Mouse (Mus musculus) stomach, postnatal 0 days (tissue): ENCODE measurements at regions not wholly inside any gene's neighbourhood (a gene's known extent, or its start where the extent isn't known, plus 50 kb on each side); places are given as distances from the start of the nearest gene placed in this dataset.

Source experiments
- ATAC-seq: fragments of 200-750 bp; cut with Nextera tagmentation; 2 replicates; pipeline ENCODE4 v1.8.0; 2017; ENCODE audit not compliant: low FRiP score, low TSS enrichment
- DNase-seq: peaks from one replicate; pipeline ENCODE4 v3.0.0-alpha.2; 2016; ENCODE audit warnings: low spot score
- H3K27ac ChIP-seq: fragments of 300-500 bp; sonication (generic); replicated peaks from 2 replicates; pipeline ENCODE4 v1.5.1; 2014; ENCODE audit warnings: mild to moderate bottlenecking, control low read depth
- H3K27me3 ChIP-seq: fragments of 300-500 bp; sonication (generic); 2 replicates; pipeline ENCODE4 v1.6.1; 2014; ENCODE audit warnings: low read length; ENCODE audit not compliant: control insufficient read depth, insufficient read depth
- H3K36me3 ChIP-seq: fragments of 300-500 bp; sonication (generic); 2 replicates; pipeline ENCODE4 v1.6.1; 2014; ENCODE audit warnings: low read length, mixed read lengths; ENCODE audit not compliant: control insufficient read depth, insufficient read depth
- H3K4me1 ChIP-seq: fragments of 300-500 bp; sonication (generic); replicated peaks from 2 replicates; pipeline ENCODE4 v1.6.1; 2014; ENCODE audit warnings: antibody characterized with exemption; ENCODE audit not compliant: control insufficient read depth, insufficient read depth
- H3K4me2 ChIP-seq: fragments of 300-500 bp; sonication (generic); replicated peaks from 2 replicates; pipeline ENCODE4 v1.6.1; 2014; ENCODE audit warnings: low read depth, mild to moderate bottlenecking, control low read depth, moderate library complexity
- H3K4me3 ChIP-seq: fragments of 300-500 bp; sonication (generic); 2 replicates; pipeline ENCODE4 v1.5.1; 2014; ENCODE audit warnings: low read depth, low read length, control low read depth
- H3K9ac ChIP-seq: fragments of 300-500 bp; sonication (generic); 2 replicates; pipeline ENCODE4 v1.6.1; 2014; ENCODE audit warnings: mild to moderate bottlenecking, low read length, control low read depth, mixed read lengths
- H3K9me3 ChIP-seq: fragments of 300-500 bp; sonication (generic); 2 replicates; pipeline ENCODE4 v1.6.1; 2016; ENCODE audit warnings: low read length; ENCODE audit not compliant: control insufficient read depth
- CTCF ChIP-seq: IDR thresholded peaks from 2 replicates; pipeline ENCODE4 v1.5.1; 2016; ENCODE audit warnings: antibody characterized with exemption, low read depth, mild to moderate bottlenecking, moderate library complexity
- EP300 ChIP-seq: optimal IDR thresholded peaks from 2 replicates; pipeline ENCODE3; 2016; ENCODE audit warnings: antibody characterized with exemption
- WGBS: fragments of 180-500 bp; shearing (Covaris S2); extraction: QIAGEN DNeasy Blood & Tissue Kit; methylation state at CpG from one replicate; pipeline ENCODE4 v1.1.7; 2014; 5-methylcytosine and 5-hydroxymethylcytosine counted together

DNA sequence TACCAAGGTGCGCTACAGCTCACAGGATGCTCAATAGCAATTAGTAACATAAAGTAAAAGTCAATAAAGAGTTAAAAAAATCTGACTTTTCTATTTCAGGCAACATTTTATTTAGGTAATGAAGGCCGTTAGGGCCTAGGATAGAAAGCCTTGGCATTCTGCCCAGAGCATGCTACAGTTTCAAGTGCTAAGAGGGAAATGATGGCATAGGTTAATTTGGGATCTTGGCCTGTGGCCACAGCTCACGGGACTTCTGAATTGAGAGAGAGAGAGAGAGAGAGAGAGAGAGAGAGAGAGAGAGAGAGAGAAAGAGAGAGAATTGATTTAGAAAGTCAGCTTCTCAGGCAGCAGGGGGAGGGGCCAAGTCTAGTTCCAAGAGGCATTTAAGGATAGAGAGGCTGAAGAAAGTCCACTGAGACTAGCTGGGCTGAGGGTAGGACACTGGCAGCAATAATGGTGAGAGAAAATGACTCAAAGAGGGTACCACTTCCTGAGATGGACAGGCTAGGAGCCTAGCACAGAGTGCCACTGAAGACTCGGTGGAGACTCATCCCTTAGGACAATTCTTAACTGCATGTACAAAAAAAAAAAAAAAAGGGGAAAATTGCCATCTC lies 52.6 kb upstream of the Klf14 start:
- Histone ChIP-seq H3K9ac (no peak overlapping the region), H3K27me3 (no peaks in the 10 kb centered on the region), H3K4me2 (no peak overlapping the region), H3K4me3 (no peak overlapping the region), H3K27ac (no peak overlapping the region), H3K9me3 (no peaks in the 10 kb centered on the region), H3K4me1 (no peaks in the 10 kb centered on the region), H3K36me3 (no peaks in the 10 kb centered on the region)
- ATAC-seq (peak; percentile 32; the same call in 1 of the 2 replicates), DNase-seq (peak; percentile 50)
- TF ChIP-seq CTCF (no peak), EP300 (no peak)
- 26% methylated on average over 4 of the region's 4 CpGs for WGBS

DNA sequence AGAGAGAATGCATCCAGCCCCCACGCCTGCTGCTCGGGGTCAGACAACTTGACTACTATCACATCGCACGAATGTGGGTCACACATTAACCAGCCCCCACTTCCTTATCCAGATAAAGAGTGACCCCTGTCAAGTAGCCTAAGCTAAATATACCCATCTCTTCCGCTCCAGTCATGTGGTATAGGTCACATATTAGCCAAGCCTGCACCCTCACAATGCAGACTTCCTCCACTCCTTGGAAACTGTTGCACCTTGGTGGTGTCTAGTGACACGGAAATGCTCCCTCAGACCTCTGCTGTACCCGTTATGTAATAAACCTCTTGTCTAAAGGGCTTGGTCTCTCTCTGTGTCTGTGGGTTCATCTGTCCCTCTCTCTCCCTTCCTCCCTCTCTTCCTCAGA lies 57.7 kb upstream of the Klf14 start:
- Histone ChIP-seq H3K27me3 (no peaks in the 10 kb centered on the region), H3K36me3 (no peaks in the 10 kb centered on the region), H3K9ac (no peak overlapping the region), H3K9me3 (no peaks in the 10 kb centered on the region), H3K4me2 (no peak overlapping the region), H3K27ac (no peak overlapping the region), H3K4me1 (no peaks in the 10 kb centered on the region), H3K4me3 (no peak overlapping the region)
- DNase-seq = no peak
- WGBS = 55% methylated on average over 7 of the region's 7 CpGs
- TF ChIP-seq EP300 = no peak
- no peak for TF ChIP-seq CTCF
- ATAC-seq = no peak

DNA sequence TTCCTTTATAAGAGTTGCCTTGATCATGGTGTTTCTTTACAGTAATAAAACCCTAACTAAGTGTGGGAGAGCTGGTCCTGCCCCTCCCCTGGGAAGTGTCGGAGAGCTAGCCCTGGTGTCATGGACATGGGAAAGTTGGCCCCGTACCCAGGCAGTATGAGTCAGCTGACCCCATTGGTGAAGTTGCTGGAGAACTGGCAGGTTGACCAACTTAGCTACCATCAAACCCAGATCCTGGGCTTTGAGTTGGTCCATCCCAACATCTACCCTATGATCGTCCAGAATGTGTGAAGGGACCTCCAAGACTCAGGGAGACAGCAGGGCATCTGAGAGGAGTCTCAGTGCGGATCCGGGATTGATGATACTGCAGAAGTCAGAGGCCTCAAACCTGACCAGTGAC lies 62.9 kb upstream of the Klf14 start:
- WGBS = 92% methylated on average over 5 of the region's 5 CpGs
- no peak overlapping the region for H3K9ac ChIP-seq
- ATAC-seq = no peak
- no peak overlapping the region for H3K4me2 ChIP-seq
- H3K27ac ChIP-seq = no peak overlapping the region
- no peaks in the 10 kb centered on the region for H3K36me3 ChIP-seq
- H3K27me3 ChIP-seq = no peaks in the 10 kb centered on the region
- no peak overlapping the region for H3K4me3 ChIP-seq
- no peaks in the 10 kb centered on the region for H3K9me3 ChIP-seq
- DNase-seq = no peak
- no peaks in the 10 kb centered on the region for H3K4me1 ChIP-seq
- TF ChIP-seq CTCF (no peak), EP300 (no peak)

DNA sequence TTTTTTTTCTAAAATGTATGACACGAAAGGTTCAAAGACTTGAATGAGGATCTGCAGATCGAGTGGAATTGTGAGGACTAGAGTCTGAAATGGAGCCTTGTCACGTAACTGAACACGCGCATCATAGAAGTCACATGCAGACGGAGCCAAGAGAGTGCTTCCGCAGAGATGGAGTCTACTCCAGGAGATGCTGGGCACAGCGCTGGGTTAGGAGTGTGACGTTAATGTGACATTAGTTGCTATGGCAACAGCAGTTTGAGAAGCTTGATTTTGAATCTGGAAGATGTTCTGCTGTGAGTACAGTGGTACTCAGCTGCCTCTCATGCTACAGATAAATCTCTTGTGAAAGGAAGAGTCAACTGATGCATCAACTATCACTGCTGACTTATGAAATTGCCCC lies 70.9 kb upstream of the Klf14 start:
- H3K4me3 ChIP-seq = no peak overlapping the region
- H3K4me1 ChIP-seq = no peaks in the 10 kb centered on the region
- DNase-seq (no peak), ATAC-seq (no peak)
- no peaks in the 10 kb centered on the region for H3K27me3 ChIP-seq
- no peaks in the 10 kb centered on the region for H3K36me3 ChIP-seq
- H3K4me2 ChIP-seq = no peak overlapping the region
- H3K9ac ChIP-seq = no peak overlapping the region
- H3K27ac ChIP-seq = no peak overlapping the region
- WGBS = 82% methylated on average over 9 of the region's 9 CpGs
- TF ChIP-seq CTCF = no peak
- no peak for TF ChIP-seq EP300
- no peaks in the 10 kb centered on the region for H3K9me3 ChIP-seq

DNA sequence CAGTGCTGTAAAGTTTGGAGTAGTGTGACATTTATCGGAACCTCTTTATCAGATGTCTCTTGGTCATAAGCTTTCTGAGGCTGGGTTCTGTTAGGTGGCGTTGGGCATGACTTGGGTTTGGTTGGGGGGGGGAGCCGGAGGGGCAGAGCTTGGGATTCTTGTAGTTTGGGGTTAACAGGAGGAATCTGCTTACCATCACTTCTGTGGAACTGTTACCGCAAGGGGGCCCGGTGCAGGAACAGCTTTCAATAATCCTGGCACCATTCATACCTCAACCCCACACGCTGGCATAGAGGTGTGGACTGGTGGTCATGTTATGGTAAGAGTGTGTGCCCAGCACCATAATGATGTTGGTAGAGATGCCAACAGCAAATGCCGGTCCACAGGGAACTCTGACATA lies 72.1 kb upstream of the Klf14 start:
- Histone ChIP-seq H3K4me1 (no peaks in the 10 kb centered on the region), H3K9me3 (no peaks in the 10 kb centered on the region), H3K27me3 (no peaks in the 10 kb centered on the region), H3K4me2 (no peak overlapping the region), H3K4me3 (no peak overlapping the region), H3K27ac (no peak overlapping the region), H3K9ac (no peak overlapping the region), H3K36me3 (no peaks in the 10 kb centered on the region)
- no peak for DNase-seq
- WGBS = 73% methylated on average over 7 of the region's 7 CpGs
- TF ChIP-seq CTCF (no peak), EP300 (no peak)
- no peak for ATAC-seq

DNA sequence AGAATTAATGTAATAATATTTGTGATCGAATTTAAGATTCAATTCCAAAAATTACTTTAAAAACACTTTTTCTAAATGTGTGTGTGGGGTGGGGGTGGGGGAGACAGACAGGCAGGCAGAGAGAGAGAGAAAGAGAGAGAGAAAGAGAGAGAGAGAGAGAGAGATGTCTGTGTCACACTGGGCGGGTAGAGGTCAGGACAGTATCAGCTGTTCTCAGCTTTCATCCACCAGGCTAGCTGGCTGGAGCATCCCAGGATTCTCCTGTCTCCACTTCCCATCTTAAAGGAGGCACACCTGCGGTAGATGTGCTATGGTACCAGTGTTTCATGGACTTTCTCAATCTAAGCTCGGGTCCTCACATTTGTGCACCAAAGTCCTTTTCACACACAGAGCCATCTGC lies 73.3 kb upstream of the Klf14 start:
- H3K4me1 ChIP-seq = no peaks in the 10 kb centered on the region
- H3K9ac ChIP-seq = no peak overlapping the region
- TF ChIP-seq CTCF (no peak), EP300 (no peak)
- H3K36me3 ChIP-seq = no peaks in the 10 kb centered on the region
- DNase-seq = no peak
- no peak overlapping the region for H3K27ac ChIP-seq
- H3K4me3 ChIP-seq = no peak overlapping the region
- ATAC-seq = no peak
- no peaks in the 10 kb centered on the region for H3K27me3 ChIP-seq
- no peak overlapping the region for H3K4me2 ChIP-seq
- no peaks in the 10 kb centered on the region for H3K9me3 ChIP-seq
- 88% methylated on average over 4 of the region's 4 CpGs for WGBS
